Mouse (Mus musculus): Measurements from ENCODE around the gene Mbtps2. TPM values are rescaled to one million over a fixed set of nuclear protein-coding genes. Genes with fewer than 3 reads are reported as not detected.

Gene Mbtps2
- total RNA-seq, 1 experiment from 2014 or later: 26.1 TPM

DNA sequence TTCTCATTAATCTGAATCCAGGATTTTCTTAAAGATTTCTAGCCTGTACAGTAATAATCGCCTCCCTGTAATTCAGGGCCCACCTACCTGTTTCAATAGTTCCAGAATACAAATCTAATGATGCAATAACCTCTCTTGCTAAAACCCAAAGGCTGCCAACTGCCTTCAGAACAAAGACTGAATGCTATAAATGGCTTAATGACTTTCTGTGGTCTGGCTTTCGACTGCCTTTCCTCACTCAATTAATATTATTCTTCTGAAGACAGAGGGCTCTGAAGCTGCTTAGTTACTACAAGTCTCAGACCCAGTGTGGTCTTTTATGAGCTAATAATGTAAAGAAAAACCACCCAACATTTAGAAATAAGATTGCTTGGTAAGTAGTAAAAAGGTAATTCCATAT is 96.6 kb downstream of the Mbtps2 start:
- no peak for DNase-seq

DNA sequence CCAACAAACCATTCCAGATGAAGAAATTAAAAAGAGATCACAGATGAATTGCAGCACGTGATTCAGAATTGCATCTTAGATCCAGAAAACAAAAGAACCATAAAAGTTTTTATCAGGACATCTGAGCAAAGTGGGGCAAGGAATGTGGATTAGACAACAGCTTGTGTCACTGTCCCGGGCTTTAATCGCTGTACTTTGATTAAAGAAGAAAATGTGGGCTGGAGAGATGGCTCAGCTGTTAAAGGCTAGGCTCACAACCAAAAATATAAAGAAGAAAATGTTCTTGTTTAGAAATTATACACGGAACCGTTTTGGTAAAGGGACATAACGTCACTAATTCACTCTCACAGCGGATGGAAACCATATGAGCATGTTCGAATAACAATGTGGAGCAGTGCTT is 98.5 kb downstream of the Mbtps2 start:
- no peak for DNase-seq

DNA sequence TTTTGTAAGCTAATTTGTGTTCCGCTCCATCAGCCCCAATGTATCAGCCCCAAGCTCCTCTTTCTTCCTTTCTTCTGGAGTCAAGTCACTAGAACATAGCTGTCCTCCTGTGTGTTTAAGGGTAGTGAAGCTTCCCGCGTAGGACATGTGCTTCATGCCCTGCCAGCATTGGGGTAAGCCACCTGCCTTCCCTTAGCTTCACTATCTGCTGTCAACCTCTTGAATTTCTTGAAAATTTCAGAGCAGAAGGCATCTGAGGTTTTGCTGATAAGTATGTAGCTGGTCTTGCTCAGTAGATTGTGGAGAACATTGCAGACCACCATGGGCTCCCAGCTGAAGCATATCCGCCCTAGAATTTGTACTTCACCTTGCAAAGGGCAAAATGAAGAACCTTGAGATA is 105.4 kb downstream of the Mbtps2 start:
- no peak for DNase-seq

DNA sequence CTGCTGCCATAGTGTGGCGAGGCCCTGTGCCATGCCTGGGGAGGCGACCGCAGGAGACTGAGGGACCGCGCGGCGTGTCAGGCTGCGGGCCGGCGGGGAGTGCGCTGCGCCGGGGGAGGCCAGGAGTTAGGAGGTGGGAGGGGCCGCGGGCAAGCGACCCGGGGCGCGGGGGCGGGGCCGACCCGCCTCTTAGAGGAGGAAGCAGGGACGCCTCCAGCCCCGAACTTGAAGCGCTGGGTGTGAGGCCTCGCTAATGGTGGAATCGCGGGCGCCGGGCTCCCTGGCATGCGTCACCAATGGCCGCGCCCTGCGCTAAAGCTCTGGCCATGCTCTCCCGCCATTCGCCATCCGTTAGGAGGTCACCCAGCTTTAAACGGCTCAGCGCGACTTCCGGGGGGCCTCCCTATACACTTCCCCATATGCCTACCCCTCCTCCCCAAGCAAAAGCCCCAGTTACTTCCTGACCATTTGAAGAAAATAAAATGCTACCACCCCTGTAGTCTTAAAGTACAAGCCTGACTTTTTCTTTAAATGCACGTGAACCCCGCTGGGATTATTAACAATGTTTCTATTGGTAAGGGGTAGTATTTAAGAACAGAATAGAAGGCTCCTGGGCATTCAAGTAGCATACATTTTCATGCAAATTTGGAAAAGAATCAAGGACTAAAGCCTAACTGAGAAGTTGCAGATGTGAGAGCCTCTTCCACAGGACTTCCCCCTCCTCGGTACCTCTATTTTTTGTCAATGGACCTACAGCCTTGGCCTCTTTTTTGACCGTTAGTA is 106.4 kb downstream of the Mbtps2 start, which contains the start of gene Sms:
Sms (minus strand) TSS at position 344 of the 783 bp plus-strand sequence.
- DNase-seq: peak; percentile 79

DNA sequence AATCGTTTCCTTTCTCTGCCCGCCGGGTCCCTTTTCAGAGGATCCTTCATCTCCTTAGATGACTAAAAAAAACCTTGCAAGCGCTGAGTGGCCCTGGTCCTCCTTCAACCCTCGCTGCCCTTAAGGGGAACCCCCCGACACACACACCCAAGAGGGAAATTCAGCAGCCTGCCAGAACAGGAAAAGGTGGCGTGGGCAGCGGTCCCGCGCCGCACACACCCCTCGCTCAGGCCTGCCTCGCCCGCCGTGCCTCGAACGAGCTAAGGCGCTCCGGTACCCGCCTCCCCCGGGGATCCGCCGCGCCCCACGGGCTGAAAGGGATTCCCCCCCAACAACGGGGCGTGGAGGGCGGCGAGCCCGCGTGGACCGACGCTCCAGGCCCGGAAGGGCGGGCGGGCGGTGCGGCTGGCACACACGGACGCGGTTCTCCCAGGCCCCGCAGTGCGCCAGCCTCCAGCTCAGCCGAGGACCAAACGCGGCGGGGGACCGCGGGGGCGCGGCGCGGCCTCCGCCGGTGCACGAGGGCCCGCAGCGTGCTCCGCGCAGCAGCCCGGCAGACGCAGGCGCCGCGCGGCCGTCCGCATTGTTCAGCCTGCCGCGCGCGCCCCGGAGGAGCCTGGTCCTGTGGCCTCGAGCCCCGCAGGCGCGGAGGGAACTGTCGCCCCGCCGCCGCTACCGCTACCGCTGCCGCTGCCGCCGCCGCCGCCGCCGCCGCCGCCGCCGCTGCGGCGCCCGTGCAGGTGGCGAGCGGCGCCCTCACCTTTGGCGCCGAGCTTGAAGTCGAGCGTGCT is 107.2 kb downstream of the Mbtps2 start:
- peak; percentile 34 for DNase-seq

DNA sequence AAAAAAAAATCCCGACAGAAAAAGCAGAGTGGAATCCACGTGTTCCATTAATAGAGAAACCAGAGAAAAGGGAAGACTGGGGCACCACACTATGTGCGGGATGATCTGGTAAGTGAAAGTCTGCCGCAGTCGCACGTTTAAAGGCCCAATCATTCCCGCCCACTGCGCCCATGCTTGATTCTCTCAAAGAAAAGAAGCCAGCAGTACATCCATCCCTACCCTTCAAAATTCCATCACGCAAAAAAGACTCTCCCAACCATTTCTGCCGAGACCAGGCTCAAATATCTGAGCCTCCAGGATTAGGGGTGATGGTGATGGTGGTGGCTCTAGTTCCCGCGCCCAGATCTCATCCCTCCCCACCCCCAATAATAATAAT is 107.8 kb downstream of the Mbtps2 start:
- peak; percentile 4 for DNase-seq

DNA sequence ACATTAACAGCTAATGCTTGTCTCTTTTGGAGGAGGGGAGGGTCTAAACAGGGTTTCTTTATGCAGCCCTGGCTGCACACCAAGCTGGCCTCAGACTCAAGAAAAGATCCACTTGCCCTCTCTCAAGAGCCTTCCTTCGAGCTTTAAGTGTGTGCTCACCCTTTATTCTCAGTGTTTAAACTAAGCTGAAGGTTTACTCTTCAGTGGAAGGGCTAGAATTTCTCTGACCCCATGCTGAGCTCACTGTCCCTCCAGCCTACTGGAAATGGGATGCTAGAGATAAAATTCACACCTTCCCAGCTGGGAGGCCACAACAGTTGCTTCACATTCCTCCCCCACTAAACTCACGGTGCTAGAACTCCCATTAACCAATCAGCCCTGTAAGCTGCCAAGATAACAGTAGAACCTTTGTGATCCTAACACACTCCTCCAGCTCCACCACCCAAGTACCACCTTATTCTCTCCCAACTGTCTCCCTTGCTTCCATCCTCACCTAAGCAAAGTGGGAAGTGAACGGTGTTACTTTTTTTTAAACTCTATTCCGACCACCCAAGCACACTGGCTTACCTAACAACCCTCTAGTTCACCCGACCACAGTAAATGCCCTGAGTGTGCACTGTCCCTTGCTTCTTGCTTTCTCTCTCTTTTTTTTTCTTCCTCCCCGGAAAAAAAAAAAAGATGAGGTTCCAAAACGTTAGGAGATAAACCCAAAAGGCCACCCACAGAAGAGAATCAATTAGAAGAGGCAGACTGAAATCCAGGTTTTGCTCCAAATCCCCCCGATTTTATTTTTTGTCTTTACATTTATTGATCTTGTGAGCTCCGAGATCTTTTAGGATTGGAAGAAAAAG is 108.4 kb downstream of the Mbtps2 start:
- no peak for DNase-seq

DNA sequence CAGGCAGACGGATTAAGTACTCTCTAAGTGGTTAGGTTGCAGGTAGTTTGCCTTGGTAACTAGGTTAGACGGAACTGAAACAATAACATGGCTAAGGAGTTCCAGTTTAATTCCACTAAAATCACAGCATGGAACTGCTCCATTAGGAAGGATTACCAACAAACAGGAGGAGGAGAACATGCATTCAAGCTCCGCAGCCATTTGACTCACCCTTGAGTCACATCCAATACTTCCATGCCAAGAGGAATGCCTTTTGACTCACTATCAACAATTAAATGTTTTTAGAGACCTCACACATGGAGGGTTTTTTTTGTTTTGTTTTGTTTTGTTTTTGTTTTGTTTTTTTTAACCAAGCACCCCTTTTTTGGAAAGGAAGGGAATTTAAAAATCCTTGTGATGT is 109.7 kb downstream of the Mbtps2 start:
- no peak for DNase-seq

DNA sequence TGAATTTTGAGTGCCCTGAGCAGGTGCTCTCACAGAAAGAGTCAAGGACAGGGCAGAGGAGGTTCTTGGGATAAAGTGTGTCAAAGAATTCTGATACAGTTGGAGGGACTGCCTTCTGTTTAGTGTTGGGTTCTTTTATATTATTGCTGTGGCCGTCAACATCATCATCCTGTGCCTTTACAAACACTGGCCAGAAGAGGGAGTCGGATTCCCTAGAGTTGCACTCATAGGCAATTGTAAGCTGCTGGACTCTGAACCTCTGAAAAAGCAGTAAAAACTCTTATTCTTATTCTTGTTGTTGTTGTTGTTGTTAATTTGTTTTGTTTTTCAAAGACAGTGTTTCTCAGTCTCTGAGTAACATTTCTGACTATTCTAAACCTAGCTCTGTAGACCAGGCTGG is 111.8 kb downstream of the Mbtps2 start:
- peak; percentile 1 for DNase-seq

Other genes starting within 250 kb of the Mbtps2 start
- 0.21 TPM in 1 of 2 replicates, not detected in the other for gene Phex, start 183.4 kb downstream of the Mbtps2 start, total RNA-seq (2021)
- gene Sms, start 106.4 kb downstream of the Mbtps2 start, total RNA-seq (2021): 16.2 and 20.0 TPM in 2 replicates
- gene Yy2, start 29.7 kb downstream of the Mbtps2 start, total RNA-seq (2021): 0.58 and 0.81 TPM in 2 replicates
- 17.5 and 20.4 TPM in 2 replicates for gene Smpx, start 100.2 kb upstream of the Mbtps2 start, total RNA-seq (2021)
- not detected in 2 replicates for gene Klhl34, start 219.7 kb upstream of the Mbtps2 start, total RNA-seq (2021)